Mouse (Mus musculus) heart, embryonic 15.5 days (tissue): Measurements from ENCODE around the gene Pard3b. TPM values are rescaled to one million over a fixed set of nuclear protein-coding genes. Genes with fewer than 3 reads are reported as not detected.

Source experiments
- ATAC-seq: fragments of 200-750 bp; cut with Nextera tagmentation; replicated peaks from 2 replicates; pipeline ENCODE4 v1.8.0; 2017; ENCODE audit warnings: low read depth, moderate TSS enrichment; ENCODE audit not compliant: insufficient number of reproducible peaks, insufficient read depth, low FRiP score
- H3K27ac ChIP-seq: fragments of 300-500 bp; sonication (generic); 2 replicates; pipeline ENCODE4 v1.5.1; 2015; ENCODE audit warnings: mild to moderate bottlenecking, inconsistent platforms
- H3K27me3 ChIP-seq: fragments of 300-500 bp; sonication (generic); 2 replicates; pipeline ENCODE4 v1.6.1; 2015; ENCODE audit warnings: inconsistent platforms
- H3K36me3 ChIP-seq: fragments of 300-500 bp; sonication (generic); 2 replicates; pipeline ENCODE4 v1.6.1; 2015; ENCODE audit warnings: mild to moderate bottlenecking, inconsistent platforms
- H3K4me1 ChIP-seq: fragments of 300-500 bp; sonication (generic); replicated peaks from 2 replicates; pipeline ENCODE4 v1.6.1; 2015; ENCODE audit warnings: inconsistent platforms
- H3K4me2 ChIP-seq: fragments of 300-500 bp; sonication (generic); 2 replicates; pipeline ENCODE4 v1.6.1; 2015; ENCODE audit warnings: inconsistent platforms, mild to moderate bottlenecking, moderate library complexity
- H3K4me3 ChIP-seq: fragments of 300-500 bp; sonication (generic); 2 replicates; pipeline ENCODE4 v1.5.1; 2015; ENCODE audit warnings: mild to moderate bottlenecking, inconsistent platforms
- H3K9ac ChIP-seq: fragments of 300-500 bp; sonication (generic); 2 replicates; pipeline ENCODE4 v1.6.1; 2015; ENCODE audit warnings: mild to moderate bottlenecking, inconsistent platforms
- H3K9me3 ChIP-seq: fragments of 300-500 bp; sonication (generic); replicated peaks from 2 replicates; pipeline ENCODE4 v1.6.1; 2016; ENCODE audit warnings: inconsistent platforms
- WGBS: fragments of 180-500 bp; shearing (Covaris S2); methylation state at CpG from one replicate; pipeline ENCODE4 v1.1.7; 2015; ENCODE audit warnings: mixed read lengths; 5-methylcytosine and 5-hydroxymethylcytosine counted together
- polyA plus RNA-seq: library from polyadenylated mRNA; unstranded; fragments of >200 nt; fragmentation: Nextera tagmentation; extraction: Ambion mirVana; gene quantifications from 2 replicates; pipeline ENCODE4 v1.2.1, GENCODE M21; 2015

Pard3b gene
- polyA plus RNA-seq, 1 experiment from 2014 or later = 14.2 TPM

DNA sequence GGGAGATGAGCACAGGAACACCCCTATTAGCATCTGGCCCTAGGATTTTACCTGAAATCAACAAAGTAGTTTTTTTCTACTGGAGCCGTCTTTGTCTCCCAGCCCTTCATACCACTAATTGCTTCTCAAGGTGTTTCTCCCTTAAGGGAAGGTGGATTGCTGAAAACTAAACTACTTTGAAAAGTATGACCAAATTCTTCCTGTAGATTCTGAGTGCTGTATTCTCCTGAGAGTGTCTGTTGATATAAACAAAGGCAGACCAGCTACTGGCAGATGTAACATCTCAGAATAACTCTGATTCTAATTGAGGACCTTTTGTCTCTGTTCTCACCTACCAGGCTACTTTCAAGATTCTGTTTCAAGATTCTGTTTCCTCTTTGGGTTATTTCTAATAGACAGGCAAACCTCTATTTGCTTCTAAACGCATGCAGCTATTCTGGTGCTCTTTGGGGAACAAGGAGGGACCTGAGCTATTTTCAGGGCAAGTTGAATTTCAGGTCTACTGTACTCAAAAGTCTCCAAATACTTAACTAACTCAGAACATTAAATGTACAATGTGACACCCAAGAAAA, 563.1 kb downstream of the Pard3b start:
- no peak for ATAC-seq
- Histone ChIP-seq H3K9me3 (no peaks in the 10 kb centered on the region), H3K4me2 (no peak overlapping the region), H3K4me1 (no peaks in the 10 kb centered on the region), H3K9ac (no peak overlapping the region), H3K4me3 (no peak overlapping the region), H3K27me3 (no peaks in the 10 kb centered on the region), H3K27ac (no peak overlapping the region), H3K36me3 (no peaks in the 10 kb centered on the region)
- WGBS = 51% methylated on average over 2 of the region's 2 CpGs

DNA sequence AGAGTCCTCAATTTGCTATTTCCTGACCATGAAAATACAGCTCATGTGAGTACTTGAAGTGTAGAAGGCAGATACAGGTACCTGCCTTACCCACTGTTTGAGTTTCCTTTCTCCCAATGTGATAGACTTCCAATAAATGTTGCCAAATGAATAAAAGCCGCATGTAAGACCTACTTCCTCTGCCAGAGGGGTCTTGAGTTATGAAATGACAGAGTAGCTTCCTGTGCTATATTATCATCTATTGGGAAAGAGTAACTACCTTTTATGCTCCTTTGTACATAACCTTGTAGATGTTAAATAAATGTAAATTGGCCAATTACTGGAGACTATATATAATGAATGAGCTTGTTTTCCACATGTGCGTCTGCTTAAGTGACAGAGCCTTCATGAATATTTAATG, 574.7 kb downstream of the Pard3b start:
- Histone ChIP-seq H3K4me3 (no peak overlapping the region), H3K27ac (no peak overlapping the region), H3K4me2 (no peak overlapping the region), H3K27me3 (no peaks in the 10 kb centered on the region), H3K4me1 (no peaks in the 10 kb centered on the region), H3K9me3 (no peaks in the 10 kb centered on the region), H3K9ac (no peak overlapping the region), H3K36me3 (no peaks in the 10 kb centered on the region)
- no peak for ATAC-seq
- 95% methylated on average over 2 of the region's 2 CpGs for WGBS

- H3K27me3 ChIP-seq = no peaks in the 10 kb centered on the region
- no peaks in the 10 kb centered on the region for H3K4me1 ChIP-seq
- H3K27ac ChIP-seq = no peak overlapping the region
- no peak overlapping the region for H3K4me3 ChIP-seq
- no peaks in the 10 kb centered on the region for H3K9me3 ChIP-seq
- H3K9ac ChIP-seq = no peak overlapping the region
- no peak overlapping the region for H3K4me2 ChIP-seq
- ATAC-seq = no peak
- WGBS = 68% methylated on average over 2 of the region's 2 CpGs
- H3K36me3 ChIP-seq = no peaks in the 10 kb centered on the region
Observed at GRCm38 (mm10) chr1:62215842-62216241, 577.2 kb downstream of the Pard3b start.

GRCm38 (mm10) chr1:62216568-62216967, 577.9 kb downstream of the Pard3b start:
- no peak overlapping the region for H3K27ac ChIP-seq
- no peak for ATAC-seq
- no peak overlapping the region for H3K4me3 ChIP-seq
- H3K4me2 ChIP-seq = no peak overlapping the region
- no peaks in the 10 kb centered on the region for H3K4me1 ChIP-seq
- H3K9ac ChIP-seq = no peak overlapping the region
- WGBS = 85% methylated on average over 4 of the region's 4 CpGs
- H3K36me3 ChIP-seq = no peaks in the 10 kb centered on the region
- no peaks in the 10 kb centered on the region for H3K27me3 ChIP-seq
- H3K9me3 ChIP-seq = no peaks in the 10 kb centered on the region

- Histone ChIP-seq H3K4me3 (no peak overlapping the region), H3K4me1 (0 out of 2 replicates have a peak, but pooled peaks cover 2% of the 10 kb centered on the region), H3K4me2 (no peak overlapping the region), H3K36me3 (no peaks in the 10 kb centered on the region; the same call in 1 of the 2 replicates), H3K9ac (no peak overlapping the region), H3K27me3 (no peaks in the 10 kb centered on the region), H3K9me3 (no peaks in the 10 kb centered on the region), H3K27ac (no peak overlapping the region)
- no peak for ATAC-seq
- WGBS = 75% methylated on average over 5 of the region's 5 CpGs
Observed at GRCm38 (mm10) chr1:62229129-62229528, 590.5 kb downstream of the Pard3b start.

DNA sequence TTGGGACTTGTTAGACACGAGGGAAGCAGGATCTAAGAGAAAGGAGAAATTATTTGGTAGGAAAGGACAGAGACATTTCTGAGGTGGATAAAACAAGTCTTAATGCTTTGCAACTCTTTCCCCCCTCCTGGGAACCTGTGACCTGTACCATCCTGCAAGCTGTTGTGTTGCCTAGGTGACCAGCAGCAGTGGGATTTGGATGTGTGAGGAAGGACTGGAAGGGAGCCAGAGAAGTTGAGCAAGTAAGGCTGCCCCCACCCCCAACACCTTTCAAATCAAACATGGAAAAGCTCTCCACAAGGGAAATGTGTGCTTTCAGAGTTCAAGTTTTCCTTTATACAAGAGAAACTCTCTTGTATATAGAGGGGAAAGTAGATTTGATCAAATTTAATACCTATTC, 595.4 kb downstream of the Pard3b start:
- no peak overlapping the region for H3K4me2 ChIP-seq
- no peak overlapping the region for H3K27ac ChIP-seq
- no peak overlapping the region for H3K4me3 ChIP-seq
- no peaks in the 10 kb centered on the region for H3K27me3 ChIP-seq
- H3K4me1 ChIP-seq = 0 out of 2 replicates have a peak, but pooled peaks cover 2% of the 10 kb centered on the region
- ATAC-seq = no peak
- H3K36me3 ChIP-seq = no peaks in the 10 kb centered on the region; the same call in 1 of the 2 replicates
- H3K9me3 ChIP-seq = no peaks in the 10 kb centered on the region
- H3K9ac ChIP-seq = no peak overlapping the region
- 39% methylated on average over 1 of the region's 1 CpGs for WGBS

DNA sequence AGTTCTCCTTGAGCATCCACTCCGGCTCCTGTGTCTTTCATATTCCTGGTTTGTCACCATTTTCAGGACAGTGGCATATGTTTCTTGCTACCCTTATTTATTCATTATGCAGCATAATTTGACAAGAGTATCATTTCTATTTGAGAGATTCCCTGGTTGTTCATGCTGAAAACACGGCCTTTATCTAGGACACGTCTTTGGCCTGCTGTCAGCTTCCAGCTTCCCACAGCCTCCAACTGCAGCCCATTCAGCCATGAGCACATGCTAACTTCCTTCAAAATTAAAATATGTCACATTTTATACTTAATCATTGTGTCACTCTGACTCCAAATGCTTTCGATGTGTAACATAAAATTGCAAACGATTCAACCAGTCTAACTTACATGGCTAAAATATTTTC, 596.5 kb downstream of the Pard3b start:
- Histone ChIP-seq H3K9ac (no peak overlapping the region), H3K9me3 (no peaks in the 10 kb centered on the region), H3K4me3 (no peak overlapping the region), H3K27ac (no peak overlapping the region), H3K27me3 (no peaks in the 10 kb centered on the region), H3K4me1 (0 out of 2 replicates have a peak, but pooled peaks cover 2% of the 10 kb centered on the region), H3K36me3 (no peaks in the 10 kb centered on the region; the same call in 1 of the 2 replicates), H3K4me2 (no peak overlapping the region)
- 73% methylated on average over 5 of the region's 5 CpGs for WGBS
- no peak for ATAC-seq

DNA sequence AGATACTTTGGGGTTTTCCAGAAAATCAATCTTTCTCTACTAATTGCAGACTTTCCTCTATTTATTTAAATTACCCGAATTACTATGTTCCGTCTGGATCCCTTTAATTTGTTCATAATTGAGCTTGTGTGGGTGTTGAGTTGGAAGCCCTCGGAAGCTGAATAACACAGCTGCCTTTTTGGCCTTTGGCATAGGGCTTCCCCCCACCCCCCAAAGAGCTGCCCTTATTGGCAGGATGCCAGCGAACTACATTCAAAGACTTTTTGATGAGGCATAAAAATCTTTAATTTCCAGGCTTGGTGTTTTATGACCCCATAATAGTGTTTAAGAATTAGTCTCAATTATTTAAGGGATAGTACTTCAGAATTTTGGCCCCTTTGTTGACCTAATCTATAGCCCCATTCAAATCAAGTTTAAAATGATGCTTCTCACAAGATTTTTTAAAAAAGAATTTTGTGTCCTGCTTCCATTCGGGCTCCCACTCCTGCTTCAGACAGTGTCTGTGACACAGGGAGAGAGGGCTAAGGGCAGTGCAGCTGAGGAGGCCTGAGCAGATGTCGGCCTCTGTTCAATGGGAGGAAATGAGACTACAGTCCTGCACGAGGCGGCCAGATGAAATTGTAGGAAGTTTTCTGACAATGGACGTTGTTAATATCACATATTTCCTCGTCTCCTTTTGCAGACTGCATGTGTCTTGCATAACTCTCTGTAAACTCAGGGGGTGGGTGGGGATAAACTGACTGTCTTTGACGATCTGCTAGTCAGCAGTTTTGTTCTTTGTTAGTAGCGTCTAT, 605.8 kb downstream of the Pard3b start:
- no peak overlapping the region for H3K9ac ChIP-seq
- WGBS = 54% methylated on average over 12 of the region's 12 CpGs
- no peak overlapping the region for H3K4me3 ChIP-seq
- no peaks in the 10 kb centered on the region for H3K36me3 ChIP-seq
- no peaks in the 10 kb centered on the region for H3K27me3 ChIP-seq
- no peak for ATAC-seq
- H3K4me1 ChIP-seq = no peaks in the 10 kb centered on the region
- H3K27ac ChIP-seq = no peak overlapping the region
- H3K9me3 ChIP-seq = no peaks in the 10 kb centered on the region
- no peak overlapping the region for H3K4me2 ChIP-seq

DNA sequence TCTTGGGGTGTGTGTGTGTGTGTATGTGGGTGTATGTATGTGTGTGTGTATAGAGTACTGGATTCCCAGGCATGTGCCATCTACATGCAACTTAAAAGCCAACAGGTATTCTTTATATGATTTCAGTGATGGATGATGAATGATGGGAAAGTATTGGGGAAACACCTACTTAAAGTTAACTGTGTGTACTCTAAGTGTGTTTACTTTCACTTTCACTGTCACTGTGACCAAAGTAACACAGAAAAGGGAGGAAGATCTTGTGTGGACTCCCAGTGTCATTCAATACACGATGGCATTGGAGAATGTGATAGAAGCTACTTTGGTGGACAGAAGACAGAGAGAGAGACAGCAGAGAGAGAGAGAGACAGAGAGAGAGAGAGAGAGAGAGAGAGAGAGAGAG, 613.8 kb downstream of the Pard3b start:
- Histone ChIP-seq H3K4me3 (no peak overlapping the region), H3K36me3 (no peaks in the 10 kb centered on the region), H3K27me3 (no peaks in the 10 kb centered on the region), H3K4me1 (no peaks in the 10 kb centered on the region), H3K9me3 (no peaks in the 10 kb centered on the region), H3K9ac (no peak overlapping the region), H3K27ac (no peak overlapping the region), H3K4me2 (no peak overlapping the region)
- no peak for ATAC-seq
- WGBS = 66% methylated on average over 1 of the region's 1 CpGs

DNA sequence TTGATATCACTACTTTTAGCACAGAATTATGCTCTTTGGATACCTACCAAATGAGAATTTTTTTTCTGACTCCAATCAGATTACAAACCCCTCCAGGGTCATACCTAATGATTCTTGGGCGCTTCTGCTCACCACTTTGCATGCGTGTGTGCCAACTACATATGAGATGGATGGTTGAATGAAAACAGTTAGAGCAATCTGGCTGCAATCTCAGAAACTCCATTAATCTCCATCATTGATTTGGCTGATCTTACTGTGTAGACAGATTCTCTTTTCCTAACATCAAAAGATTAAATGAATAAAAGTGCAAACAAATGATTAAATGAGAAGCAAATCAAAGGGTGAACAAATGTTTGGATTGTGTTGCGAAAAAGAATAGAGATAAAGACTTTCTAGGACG, 615.7 kb downstream of the Pard3b start:
- Histone ChIP-seq H3K27me3 (no peaks in the 10 kb centered on the region), H3K27ac (no peak overlapping the region), H3K4me3 (no peak overlapping the region), H3K9ac (no peak overlapping the region), H3K36me3 (no peaks in the 10 kb centered on the region), H3K4me1 (no peaks in the 10 kb centered on the region), H3K9me3 (no peaks in the 10 kb centered on the region), H3K4me2 (no peak overlapping the region)
- 82% methylated on average over 4 of the region's 4 CpGs for WGBS
- ATAC-seq = no peak

DNA sequence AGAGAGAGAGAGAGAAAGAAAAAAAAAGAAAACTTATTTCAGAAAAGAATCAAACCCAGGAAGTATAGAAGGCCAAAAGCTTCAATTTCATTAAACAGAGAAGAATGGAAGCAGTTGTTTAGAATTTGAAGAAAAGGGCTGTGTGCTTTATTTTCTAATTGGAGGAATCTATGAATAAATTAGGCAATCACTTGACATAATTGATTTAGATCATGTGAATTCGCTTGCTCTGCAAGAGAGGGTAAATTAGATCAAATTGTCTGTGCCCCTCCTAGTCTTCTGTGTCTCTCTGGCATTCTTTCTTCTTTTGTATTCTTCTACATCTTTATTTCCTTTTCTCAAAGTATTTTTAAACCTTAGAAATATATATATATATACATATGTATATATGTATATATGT, 616.3 kb downstream of the Pard3b start:
- 87% methylated on average over 1 of the region's 1 CpGs for WGBS
- Histone ChIP-seq H3K4me1 (no peaks in the 10 kb centered on the region), H3K9ac (no peak overlapping the region), H3K4me3 (no peak overlapping the region), H3K36me3 (no peaks in the 10 kb centered on the region), H3K27me3 (no peaks in the 10 kb centered on the region), H3K9me3 (no peaks in the 10 kb centered on the region), H3K4me2 (no peak overlapping the region), H3K27ac (no peak overlapping the region)
- ATAC-seq = no peak

- Histone ChIP-seq H3K9ac (no peak overlapping the region), H3K36me3 (no peaks in the 10 kb centered on the region), H3K27me3 (no peaks in the 10 kb centered on the region), H3K4me3 (no peak overlapping the region), H3K27ac (no peak overlapping the region), H3K4me1 (no peaks in the 10 kb centered on the region), H3K4me2 (no peak overlapping the region), H3K9me3 (no peaks in the 10 kb centered on the region)
- no peak for ATAC-seq
- WGBS = 71% methylated on average over 3 of the region's 3 CpGs
Observed at GRCm38 (mm10) chr1:62276466-62276865, 637.8 kb downstream of the Pard3b start.
